Mouse (Mus musculus) heart, adult 2 months (tissue): ENCODE results near the gene Cyp2c69.

Source experiments
- CTCF ChIP-seq: fragments of 200-600 bp; IDR thresholded peaks from 2 replicates; pipeline ENCODE4 v1.8.1; 2022; ENCODE audit warnings: antibody characterized with exemption, mild to moderate bottlenecking, moderate library complexity
- EP300 ChIP-seq: fragments of 200-500 bp; IDR thresholded peaks from 2 replicates; pipeline ENCODE4 v1.6.1; 2011; ENCODE audit warnings: low read depth, low read length, control low read depth; ENCODE audit not compliant: insufficient read depth
- POLR2A ChIP-seq: fragments of 200-500 bp; IDR thresholded peaks from 2 replicates; pipeline ENCODE4 v1.6.1; 2011; ENCODE audit warnings: mild to moderate bottlenecking, low read depth, low read length, control low read depth; ENCODE audit not compliant: insufficient read depth

GRCm38 (mm10) chr19:39866133-39866532 lies 20.5 kb downstream of the Cyp2c69 start:
- TF ChIP-seq CTCF (no peak), EP300 (no peak), POLR2A (no peak)
